Mouse (Mus musculus): ENCODE measurements around the gene Kif27.

GRCm38 (mm10) chr13:58337456-58337855 is 21.5 kb downstream of the Kif27 start:
- no peak for TF ChIP-seq EP300 (IDR thresholded peaks at IDR 0.05; ENCODE audit: low read depth)
- TF ChIP-seq CTCF (IDR thresholded peaks at IDR 0.05; ENCODE audit: low read depth), result no peak

Measured in liver, embryonic 14.5 days (tissue).